Mouse (Mus musculus): ENCODE measurements at regions not wholly inside any gene's neighbourhood (a gene's known extent, or its start where the extent isn't known, plus 50 kb on each side); places are given as distances from the start of the nearest gene placed in this dataset.

DNA sequence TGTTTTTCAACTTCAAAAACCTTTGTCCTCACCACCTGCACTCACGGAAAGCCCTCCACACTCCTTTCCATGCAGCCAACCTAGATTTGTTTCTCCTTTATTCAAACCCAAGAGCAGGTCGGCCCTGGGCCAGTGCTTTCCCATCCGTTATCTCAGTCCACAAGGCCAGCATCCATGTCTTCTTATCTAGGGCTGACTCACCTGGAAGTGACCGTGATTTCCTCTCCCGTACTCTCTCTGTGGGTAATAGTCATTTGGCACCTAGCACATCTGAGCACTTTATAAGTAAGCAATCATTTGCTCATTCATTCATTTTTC lies 106.2 kb downstream of the Rassf10 start:
- DNase-seq, result peak; percentile 18

- no peak for DNase-seq
Measured at GRCm38 (mm10) chr7:113060991-113061390, 107.2 kb downstream of the Rassf10 start.

- no peak for DNase-seq
Measured at GRCm38 (mm10) chr7:113066536-113066935, 112.8 kb downstream of the Rassf10 start.

GRCm38 (mm10) chr7:113068296-113068695 lies 114.5 kb downstream of the Rassf10 start:
- no peak for DNase-seq

DNA sequence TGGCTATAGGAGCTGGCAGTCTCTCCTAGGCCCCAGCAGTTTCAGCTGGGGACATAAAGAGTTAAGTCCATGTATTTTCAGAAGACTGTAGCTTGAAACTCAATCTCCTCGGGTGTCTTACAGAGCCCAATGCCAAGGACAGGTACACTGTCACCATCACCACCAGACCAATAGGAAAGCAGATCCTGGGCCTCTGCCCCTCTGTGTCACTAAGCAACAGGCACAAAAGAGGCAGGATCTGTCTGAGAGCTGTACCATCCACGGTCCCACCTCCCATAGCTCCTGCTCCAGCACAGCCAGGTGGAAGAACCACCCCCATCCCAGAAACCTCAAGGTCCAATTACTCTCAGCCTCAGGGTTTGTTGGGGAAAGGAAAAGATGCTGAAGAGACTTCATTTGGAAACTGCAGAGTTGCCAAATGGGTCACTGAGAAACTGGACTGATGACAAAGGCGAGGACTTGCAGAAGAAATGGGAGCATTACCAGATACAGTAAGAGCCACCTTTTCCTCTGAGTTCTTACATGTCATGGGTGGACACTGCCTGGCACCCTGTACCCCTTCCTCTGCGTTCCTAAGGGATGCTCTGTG lies 115.7 kb downstream of the Rassf10 start:
- no peak for DNase-seq

- DNase-seq, result no peak
Measured at GRCm38 (mm10) chr7:113071418-113071817, 117.7 kb downstream of the Rassf10 start.

GRCm38 (mm10) chr7:113073781-113074180 lies 120.0 kb downstream of the Rassf10 start:
- no peak for DNase-seq

- no peak for DNase-seq
Measured at GRCm38 (mm10) chr7:113075371-113075770, 121.6 kb downstream of the Rassf10 start.

DNA sequence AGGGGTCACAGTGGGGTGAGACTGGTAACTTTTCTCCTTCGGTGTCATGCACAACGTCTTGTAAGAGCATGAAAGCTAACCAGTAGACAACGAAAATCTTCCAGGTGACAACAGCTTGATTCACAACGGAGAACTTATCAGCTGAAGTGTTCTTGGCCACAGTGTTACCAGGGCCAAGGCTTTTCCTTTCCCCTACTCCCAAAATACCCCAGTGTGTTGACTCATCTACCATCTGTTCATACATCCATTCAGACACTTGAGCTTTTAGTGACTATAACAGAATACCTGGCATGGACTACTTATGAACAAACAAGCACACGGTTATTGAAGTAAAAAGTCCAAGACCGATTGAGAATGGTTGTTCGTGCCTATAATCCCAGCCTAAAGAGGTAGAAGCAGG lies 122.5 kb downstream of the Rassf10 start:
- no peak for DNase-seq

GRCm38 (mm10) chr7:113081120-113081519 lies 126.1 kb upstream of the Arntl start:
- DNase-seq, result no peak

- DNase-seq, result no peak
Measured at GRCm38 (mm10) chr7:113084930-113085625, 122.2 kb upstream of the Arntl start.

DNA sequence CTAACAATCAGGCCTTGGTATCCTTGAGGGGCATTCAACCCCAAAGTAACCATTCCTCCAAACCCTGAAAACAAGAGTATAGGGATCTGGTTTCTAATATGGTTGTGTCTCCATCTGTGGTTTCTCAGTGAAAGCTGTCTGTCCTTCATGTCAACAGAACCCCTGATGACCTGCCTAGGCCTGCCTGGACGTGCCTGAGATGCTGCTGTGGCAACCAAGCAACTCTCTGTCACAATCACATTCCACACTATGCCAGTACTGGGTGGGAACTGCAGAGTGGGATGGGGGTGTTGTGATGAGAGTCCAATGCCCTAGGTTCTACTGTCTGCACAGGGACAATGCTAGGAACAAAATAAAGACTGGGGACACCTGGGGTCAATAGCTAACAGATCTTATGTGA lies 121.1 kb upstream of the Arntl start:
- DNase-seq, result no peak

DNA sequence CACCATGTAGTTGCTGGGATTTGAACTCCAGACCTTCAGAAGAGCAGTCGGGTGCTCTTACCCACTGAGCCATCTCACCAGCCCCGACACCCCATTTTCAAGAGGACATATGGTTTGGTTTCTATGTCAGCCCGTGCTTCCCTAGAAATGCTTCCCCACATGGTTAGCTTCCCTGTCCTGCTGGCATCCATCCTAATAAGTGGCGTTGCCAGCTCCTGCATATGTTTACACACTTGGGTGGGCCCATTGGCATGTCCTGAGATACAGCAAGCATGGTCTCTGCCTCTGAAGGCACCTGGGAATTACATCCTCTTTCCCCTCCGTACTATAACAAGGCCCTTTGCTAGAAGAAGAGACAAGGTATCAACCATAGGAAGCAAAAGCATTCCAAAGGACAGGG lies 119.6 kb upstream of the Arntl start:
- DNase-seq, result no peak

- DNase-seq, result no peak
Measured at GRCm38 (mm10) chr7:113089044-113089443, 118.2 kb upstream of the Arntl start.

DNA sequence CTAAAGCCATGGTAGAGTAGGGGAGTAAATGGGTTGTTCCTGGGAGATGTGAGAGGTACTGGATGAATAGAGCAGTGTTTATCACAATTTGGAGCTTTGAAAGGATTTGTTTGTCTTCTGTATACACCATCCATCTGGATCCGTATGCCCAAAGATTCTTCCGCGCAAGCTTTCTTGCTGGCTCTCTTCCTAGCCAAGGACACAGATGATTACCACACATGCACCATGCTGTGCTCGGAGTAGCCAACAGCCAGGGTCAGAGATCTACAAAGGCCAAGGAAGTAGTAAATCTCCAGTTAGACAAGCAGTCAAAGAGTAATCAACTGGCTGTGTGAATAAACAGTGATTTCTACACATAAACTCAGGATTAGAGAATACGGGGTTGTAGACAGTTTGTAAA lies 113.3 kb upstream of the Arntl start:
- DNase-seq, result peak; percentile 67

- DNase-seq, result no peak
Measured at GRCm38 (mm10) chr7:113095092-113095491, 112.2 kb upstream of the Arntl start.

DNA sequence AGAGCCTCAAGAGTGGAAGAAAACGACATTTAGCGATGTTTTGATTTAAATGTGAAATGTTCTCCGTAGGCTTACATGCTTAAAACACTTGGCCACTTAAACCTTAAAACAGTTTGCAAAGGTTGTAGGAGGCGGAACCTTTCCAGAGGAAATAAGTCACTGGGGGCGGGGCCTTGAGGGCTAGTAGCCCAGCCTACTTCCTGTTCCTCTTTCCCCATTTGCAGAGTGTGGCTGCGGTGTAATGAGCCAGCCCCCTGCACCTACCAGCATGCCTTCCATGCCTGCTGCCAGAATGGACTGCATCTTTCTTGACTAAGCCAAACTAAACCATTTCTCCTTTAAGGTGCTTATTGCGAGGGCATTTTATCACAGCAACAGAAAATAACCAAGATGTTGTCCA lies 103.0 kb upstream of the Arntl start:
- no peak for DNase-seq

GRCm38 (mm10) chr7:113105359-113105758 lies 101.9 kb upstream of the Arntl start:
- DNase-seq, result no peak

DNA sequence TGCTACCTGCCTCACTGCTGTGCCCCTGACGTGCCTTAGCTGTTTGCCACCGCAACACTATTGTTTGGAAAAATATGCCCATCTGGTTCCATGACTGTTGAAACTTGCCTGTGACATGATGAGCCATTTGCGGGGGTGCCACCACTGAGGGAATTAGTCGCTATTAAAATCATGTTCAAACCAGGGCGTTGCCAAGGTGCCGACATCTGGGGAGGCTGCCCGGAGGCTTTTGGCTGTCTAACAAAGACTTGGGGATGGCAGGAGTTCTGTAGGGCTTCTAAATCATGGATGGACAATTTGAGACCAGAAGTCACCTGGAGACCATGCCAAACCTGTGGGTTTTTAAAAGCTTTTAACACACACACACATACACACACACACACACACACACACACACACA lies 100.5 kb upstream of the Arntl start:
- no peak for DNase-seq

DNA sequence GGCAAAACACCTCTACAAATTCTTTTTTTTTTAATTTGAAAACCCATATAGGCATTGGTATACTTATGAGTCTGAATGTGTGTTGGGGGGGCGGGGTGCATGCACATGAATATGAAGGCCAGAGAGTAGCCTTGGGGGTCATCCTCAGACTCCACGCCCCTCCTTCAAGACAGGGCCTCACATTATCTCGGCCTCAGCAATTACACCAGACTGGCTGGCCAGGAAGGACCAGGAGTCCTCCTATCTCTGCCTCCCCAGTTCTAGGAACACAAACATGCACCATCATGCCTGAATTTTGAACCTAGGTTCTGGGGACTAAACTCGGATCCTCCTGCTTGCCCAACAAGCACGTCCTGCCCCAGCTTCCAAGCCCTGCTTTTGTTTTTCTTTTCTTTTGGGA lies 99.3 kb upstream of the Arntl start:
- no peak for DNase-seq

DNA sequence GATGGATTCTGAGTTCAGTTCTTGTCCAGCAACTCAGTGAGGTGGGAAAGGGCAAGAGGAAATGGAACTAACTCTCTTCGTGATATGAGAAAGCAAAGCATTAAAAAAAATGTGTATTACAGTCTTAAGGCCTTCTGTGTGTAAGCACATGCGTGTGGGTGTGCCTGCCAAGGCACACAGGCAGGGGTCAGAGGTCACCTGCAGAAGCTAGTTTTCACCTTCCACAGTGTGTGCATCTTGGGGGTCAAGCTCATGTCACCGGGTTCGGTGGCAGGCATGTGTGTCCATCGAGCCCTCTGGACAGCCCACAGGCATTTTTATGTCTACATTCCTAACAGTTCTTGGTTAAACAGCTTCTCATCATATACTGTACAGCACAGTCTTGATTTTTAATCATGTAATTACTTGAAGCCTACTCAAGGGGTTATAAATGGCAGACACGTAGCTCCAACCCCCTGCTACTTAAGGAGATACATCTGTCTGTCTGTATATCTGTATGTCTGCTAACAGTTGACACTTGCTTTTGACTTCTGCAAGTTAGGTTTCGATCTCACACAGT lies 98.7 kb upstream of the Arntl start:
- DNase-seq, result no peak

DNA sequence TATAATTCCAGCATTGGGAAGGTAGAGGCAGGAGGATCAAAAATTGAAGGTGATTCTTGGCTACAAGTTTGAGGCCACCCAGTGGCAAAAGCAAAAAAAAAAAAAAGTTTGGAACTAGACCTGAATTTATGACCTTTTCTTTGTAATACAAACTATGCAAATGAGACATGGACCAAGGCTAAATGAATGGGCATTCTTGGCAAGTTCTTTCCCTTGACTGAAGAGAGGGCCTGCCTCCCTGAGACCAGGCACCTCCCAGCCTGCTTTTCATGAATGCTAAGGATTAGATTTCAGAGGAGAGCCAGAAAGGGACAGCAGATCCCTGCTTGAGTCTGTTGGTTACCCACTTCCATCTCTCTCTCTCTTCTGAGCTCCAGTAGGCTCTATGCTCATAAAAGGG lies 97.8 kb upstream of the Arntl start:
- no peak for DNase-seq

DNA sequence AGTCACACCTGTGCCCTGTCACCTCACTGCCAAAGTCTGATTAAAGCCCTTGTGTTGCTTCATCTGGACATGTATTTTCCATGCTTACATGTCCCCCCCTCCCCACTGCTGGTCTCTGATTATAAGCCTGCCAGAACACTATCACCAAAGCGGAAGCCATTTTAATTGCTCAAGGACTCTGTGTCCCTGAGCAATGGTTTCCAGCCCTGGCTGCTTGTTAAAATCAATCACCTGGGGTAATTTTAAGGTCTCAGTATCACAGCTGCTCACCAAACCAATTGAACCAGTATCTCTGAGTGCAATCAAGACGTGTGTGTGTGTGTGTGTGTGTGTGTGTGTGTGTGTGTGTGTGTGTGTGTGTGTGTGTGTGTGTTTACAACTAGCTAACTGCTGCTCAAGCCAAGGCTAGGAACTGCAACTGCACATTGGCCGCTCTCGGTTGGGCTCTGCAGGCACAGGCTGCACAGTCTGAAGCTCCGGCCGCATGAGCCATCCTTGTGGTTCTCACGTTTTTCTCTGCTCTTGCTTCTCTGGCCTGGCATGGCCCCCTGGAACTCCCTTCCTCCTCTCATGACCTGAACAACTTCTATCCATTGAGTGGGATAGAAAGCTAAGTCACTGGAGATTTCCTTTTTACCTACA lies 96.3 kb upstream of the Arntl start:
- DNase-seq, result no peak

DNA sequence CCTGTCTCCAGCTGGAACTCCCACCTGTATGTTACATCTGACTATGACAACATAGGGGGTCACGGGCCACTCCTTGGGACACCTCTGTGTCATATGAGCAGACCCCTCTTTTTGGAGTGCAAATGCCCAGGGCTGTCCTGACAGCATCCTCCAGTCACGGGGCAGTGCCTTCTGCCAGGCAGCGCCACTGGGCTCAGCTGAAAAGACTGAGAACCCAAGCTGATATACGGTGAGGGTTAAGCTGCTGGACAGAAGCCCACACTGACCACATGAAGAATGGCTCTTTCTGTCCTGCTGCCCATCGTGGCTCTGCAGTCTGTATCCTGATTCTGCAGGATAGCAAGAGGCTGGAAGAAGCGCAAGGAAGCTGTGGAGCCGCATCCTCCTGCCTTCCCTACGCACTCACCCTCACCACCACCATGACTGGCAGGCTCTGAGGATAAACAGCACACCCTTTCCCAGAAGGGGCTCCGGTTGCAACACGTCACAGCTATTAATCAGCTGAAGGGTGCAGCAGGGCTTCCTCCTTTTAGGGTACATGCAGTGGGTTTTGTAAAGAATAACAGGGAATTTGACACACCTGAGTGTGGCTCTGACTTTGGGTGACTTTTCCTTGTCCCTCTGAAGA lies 93.9 kb upstream of the Arntl start:
- no peak for DNase-seq
